Mouse (Mus musculus) lung, adult 2 months (tissue): Measurements from ENCODE around the gene Slc7a3. TPM values are rescaled to one million over a fixed set of nuclear protein-coding genes. Genes with fewer than 3 reads are reported as not detected.

Source experiments
- DNase-seq: peaks from one replicate; pipeline ENCODE4 v3.0.0; 2022
- H3K4me1 ChIP-seq: fragments of 200-500 bp; 2 replicates; pipeline ENCODE4 v1.6.1; 2011; ENCODE audit warnings: low read length; ENCODE audit not compliant: control insufficient read depth, insufficient read depth
- H3K4me3 ChIP-seq: fragments of 200-500 bp; replicated peaks from 2 replicates; pipeline ENCODE3; 2011; ENCODE audit warnings: low read depth, mild to moderate bottlenecking, control low read depth, low read length; ENCODE audit errors: extremely low read depth
- CTCF ChIP-seq: fragments of 200-500 bp; IDR thresholded peaks from 2 replicates; pipeline ENCODE4 v1.5.1; 2011; ENCODE audit warnings: mild to moderate bottlenecking, low read length, control low read depth; ENCODE audit not compliant: insufficient read depth
- POLR2A ChIP-seq: fragments of 200-500 bp; IDR thresholded peaks from 2 replicates; pipeline ENCODE4 v1.6.1; 2011; ENCODE audit warnings: low read depth, mild to moderate bottlenecking, control low read depth, low read length, borderline replicate concordance; ENCODE audit errors: extremely low read depth
- WGBS: fragments of 180-500 bp; shearing (Covaris S2); methylation state at CpG from one replicate; pipeline ENCODE4 v1.1.7; 2018; 5-methylcytosine and 5-hydroxymethylcytosine counted together
- polyA plus RNA-seq: library from polyadenylated mRNA; depleted of rRNA; stranded (reverse); fragments of >200 nt; gene quantifications from 2 replicates; pipeline ENCODE4 v1.2.3, GENCODE M21; 2012; rRNA removed

The Slc7a3 gene
- polyA plus RNA-seq, 1 experiment, result 1.3 TPM

- no peaks in the 10 kb centered on the region for H3K4me1 ChIP-seq
- 88% methylated on average over 31 of the region's 31 CpGs for WGBS
- no peak for TF ChIP-seq POLR2A
- no peak for TF ChIP-seq CTCF
- no peak for DNase-seq
- H3K4me3 ChIP-seq, result no peak within 1 kb of the TSS
Measured at GRCm38 (mm10) chrX:101059541-101059940, 26.3 kb downstream of the Slc7a3 start, which contains the start of gene Tex11. Gene Tex11 (minus strand): TSS chrX:101059667.

Other genes with a start within 250 kb of the Slc7a3 start
- 0.09 and 0.12 TPM in 2 replicates for gene Tex11, start 26.4 kb downstream of the Slc7a3 start, polyA plus RNA-seq
- 11.3 and 26.5 TPM in 2 replicates for gene Snx12, start 136.5 kb upstream of the Slc7a3 start, polyA plus RNA-seq
- 41.7 and 55.6 TPM in 2 replicates for gene Foxo4, start 168.5 kb upstream of the Slc7a3 start, polyA plus RNA-seq
- gene Gm614, start 178.0 kb upstream of the Slc7a3 start, polyA plus RNA-seq, result 0.51 and 0.57 TPM in 2 replicates
- 38.0 and 60.3 TPM in 2 replicates for gene Il2rg, start 182.2 kb upstream of the Slc7a3 start, polyA plus RNA-seq
- not detected in 2 replicates for gene Gm20489, start 183.0 kb upstream of the Slc7a3 start, polyA plus RNA-seq
- 109 and 128 TPM in 2 replicates for gene Med12, start 188.0 kb upstream of the Slc7a3 start, polyA plus RNA-seq
- 0.23 and 0.57 TPM in 2 replicates for gene Nlgn3, start 213.1 kb upstream of the Slc7a3 start, polyA plus RNA-seq